Mouse (Mus musculus): ENCODE results near the gene Card10. TPM values are rescaled to one million over a fixed set of nuclear protein-coding genes. Genes with fewer than 3 reads are reported as not detected.

Gene Card10
- polyA plus RNA-seq, 1 experiment from 2014 or later: 3.7 TPM

GRCm38 (mm10) chr15:78754144-78754543 lies 48.7 kb downstream of the Card10 start:
- no peaks in the 10 kb centered on the region for H3K36me3 ChIP-seq (ENCODE audit: control insufficient read depth, insufficient read depth, low read length)
- no peak overlapping the region for H3K4me3 ChIP-seq (ENCODE audit: low read depth, low read length)
- no peak overlapping the region for H3K9ac ChIP-seq (ENCODE audit: low read depth, low read length)
- no peak overlapping the region for H3K27ac ChIP-seq (ENCODE audit: low read depth, low read length)
- H3K4me1 ChIP-seq (ENCODE audit: control insufficient read depth, insufficient read depth, low read length): no peaks in the 10 kb centered on the region; the same call in 1 of the 2 replicates
- no peak for ATAC-seq (replicated peaks; ENCODE audit: insufficient number of reproducible peaks, low FRiP score, low TSS enrichment)
- H3K9me3 ChIP-seq (replicated peaks; ENCODE audit: control insufficient read depth, low read length): no peaks in the 10 kb centered on the region
- H3K4me2 ChIP-seq: no peak overlapping the region
- 66% methylated on average over 5 of the region's 5 CpGs for WGBS (ENCODE audit: insufficient replicate concordance)
- H3K27me3 ChIP-seq (ENCODE audit: control insufficient read depth, insufficient read depth, low read length): peaks cover 8% of the 10 kb centered on the region

GRCm38 (mm10) chr15:78752991-78753390 lies 49.9 kb downstream of the Card10 start:
- Histone ChIP-seq H3K27ac (ENCODE audit: low read depth, low read length) (no peak overlapping the region), H3K27me3 (ENCODE audit: control insufficient read depth, insufficient read depth, low read length) (peaks cover 6% of the 10 kb centered on the region), H3K4me2 (no peak overlapping the region), H3K4me3 (ENCODE audit: low read depth, low read length) (no peak overlapping the region), H3K9ac (ENCODE audit: low read depth, low read length) (no peak overlapping the region), H3K9me3 (replicated peaks; ENCODE audit: control insufficient read depth, low read length) (no peaks in the 10 kb centered on the region), H3K4me1 (ENCODE audit: control insufficient read depth, insufficient read depth, low read length) (no peaks in the 10 kb centered on the region; the same call in 1 of the 2 replicates), H3K36me3 (ENCODE audit: control insufficient read depth, insufficient read depth, low read length) (no peaks in the 10 kb centered on the region)
- ATAC-seq (replicated peaks; ENCODE audit: insufficient number of reproducible peaks, low FRiP score, low TSS enrichment): no peak

GRCm38 (mm10) chr15:78750608-78751350 lies 52.1 kb downstream of the Card10 start:
- H3K27ac ChIP-seq (ENCODE audit: low read depth, low read length): no peak overlapping the region
- H3K36me3 ChIP-seq (ENCODE audit: control insufficient read depth, insufficient read depth, low read length): no peaks in the 10 kb centered on the region
- ATAC-seq (replicated peaks; ENCODE audit: insufficient number of reproducible peaks, low FRiP score, low TSS enrichment): no peak
- H3K9me3 ChIP-seq (replicated peaks; ENCODE audit: control insufficient read depth, low read length): no peaks in the 10 kb centered on the region
- no peak overlapping the region for H3K4me3 ChIP-seq (ENCODE audit: low read depth, low read length)
- H3K4me1 ChIP-seq (ENCODE audit: control insufficient read depth, insufficient read depth, low read length): no peaks in the 10 kb centered on the region
- no peak overlapping the region for H3K9ac ChIP-seq (ENCODE audit: low read depth, low read length)
- 51% methylated on average over 6 of the region's 6 CpGs for WGBS (ENCODE audit: insufficient replicate concordance)
- no peak overlapping the region for H3K4me2 ChIP-seq
- H3K27me3 ChIP-seq (ENCODE audit: control insufficient read depth, insufficient read depth, low read length): no peaks in the 10 kb centered on the region

- H3K4me2 ChIP-seq: no peak overlapping the region
- no peak; the same call in 1 of the 2 replicates for ATAC-seq (replicated peaks; ENCODE audit: insufficient number of reproducible peaks, low FRiP score, low TSS enrichment)
- 39% methylated on average over 5 of the region's 5 CpGs for WGBS (ENCODE audit: insufficient replicate concordance)
- no peak overlapping the region for H3K9ac ChIP-seq (ENCODE audit: low read depth, low read length)
- no peaks in the 10 kb centered on the region for H3K4me1 ChIP-seq (ENCODE audit: control insufficient read depth, insufficient read depth, low read length)
- no peak overlapping the region for H3K27ac ChIP-seq (ENCODE audit: low read depth, low read length)
- no peaks in the 10 kb centered on the region for H3K27me3 ChIP-seq (ENCODE audit: control insufficient read depth, insufficient read depth, low read length)
- H3K9me3 ChIP-seq (replicated peaks; ENCODE audit: control insufficient read depth, low read length): no peaks in the 10 kb centered on the region
- H3K36me3 ChIP-seq (ENCODE audit: control insufficient read depth, insufficient read depth, low read length): no peaks in the 10 kb centered on the region
- no peak overlapping the region for H3K4me3 ChIP-seq (ENCODE audit: low read depth, low read length)
Measured at GRCm38 (mm10) chr15:78749855-78750254, 53.0 kb downstream of the Card10 start.

- Histone ChIP-seq H3K9me3 (replicated peaks; ENCODE audit: control insufficient read depth, low read length) (0 out of 2 replicates have a peak, but pooled peaks cover 3% of the 10 kb centered on the region), H3K4me3 (ENCODE audit: low read depth, low read length) (no peak overlapping the region), H3K27me3 (ENCODE audit: control insufficient read depth, insufficient read depth, low read length) (no peaks in the 10 kb centered on the region), H3K4me2 (no peak overlapping the region), H3K4me1 (ENCODE audit: control insufficient read depth, insufficient read depth, low read length) (no peaks in the 10 kb centered on the region), H3K36me3 (ENCODE audit: control insufficient read depth, insufficient read depth, low read length) (no peaks in the 10 kb centered on the region), H3K9ac (ENCODE audit: low read depth, low read length) (no peak overlapping the region), H3K27ac (ENCODE audit: low read depth, low read length) (no peak overlapping the region)
- 6% methylated on average over 5 of the region's 5 CpGs for WGBS (ENCODE audit: insufficient replicate concordance)
- ATAC-seq (replicated peaks; ENCODE audit: insufficient number of reproducible peaks, low FRiP score, low TSS enrichment): no peak
Measured at GRCm38 (mm10) chr15:78744206-78744605, 58.6 kb downstream of the Card10 start.

DNA sequence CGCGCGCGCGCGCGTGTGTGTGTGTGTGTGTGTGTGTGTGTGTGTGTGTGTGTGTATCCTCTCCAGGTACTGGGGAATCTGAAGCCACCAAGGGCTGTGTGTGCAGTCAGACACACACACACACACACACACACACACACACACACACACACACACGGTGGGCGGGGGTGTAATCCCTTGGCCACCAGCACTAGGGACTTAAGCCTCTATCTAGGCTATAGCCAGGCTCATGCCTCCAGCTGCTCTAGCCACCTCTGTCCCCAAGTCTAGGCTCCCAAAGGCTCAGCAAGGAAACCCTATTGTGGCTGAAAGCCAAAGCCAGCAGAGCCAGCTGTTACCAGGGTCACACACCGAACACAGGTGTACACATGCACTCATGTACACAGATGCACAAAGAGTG lies 60.0 kb downstream of the Card10 start:
- Histone ChIP-seq H3K27me3 (ENCODE audit: control insufficient read depth, insufficient read depth, low read length) (no peaks in the 10 kb centered on the region), H3K9ac (ENCODE audit: low read depth, low read length) (no peak overlapping the region), H3K4me2 (no peak overlapping the region), H3K36me3 (ENCODE audit: control insufficient read depth, insufficient read depth, low read length) (no peaks in the 10 kb centered on the region), H3K4me3 (ENCODE audit: low read depth, low read length) (no peak overlapping the region), H3K4me1 (ENCODE audit: control insufficient read depth, insufficient read depth, low read length) (no peaks in the 10 kb centered on the region), H3K9me3 (replicated peaks; ENCODE audit: control insufficient read depth, low read length) (0 out of 2 replicates have a peak, but pooled peaks cover 3% of the 10 kb centered on the region), H3K27ac (ENCODE audit: low read depth, low read length) (no peak overlapping the region)
- WGBS (ENCODE audit: insufficient replicate concordance): 91% methylated on average over 7 of the region's 10 CpGs
- ATAC-seq (replicated peaks; ENCODE audit: insufficient number of reproducible peaks, low FRiP score, low TSS enrichment): no peak

GRCm38 (mm10) chr15:78740662-78741061 lies 62.2 kb downstream of the Card10 start:
- H3K27me3 ChIP-seq (ENCODE audit: control insufficient read depth, insufficient read depth, low read length): peaks cover 20% of the 10 kb centered on the region
- WGBS (ENCODE audit: insufficient replicate concordance): 56% methylated on average over 12 of the region's 12 CpGs
- no peak for ATAC-seq (replicated peaks; ENCODE audit: insufficient number of reproducible peaks, low FRiP score, low TSS enrichment)

DNA sequence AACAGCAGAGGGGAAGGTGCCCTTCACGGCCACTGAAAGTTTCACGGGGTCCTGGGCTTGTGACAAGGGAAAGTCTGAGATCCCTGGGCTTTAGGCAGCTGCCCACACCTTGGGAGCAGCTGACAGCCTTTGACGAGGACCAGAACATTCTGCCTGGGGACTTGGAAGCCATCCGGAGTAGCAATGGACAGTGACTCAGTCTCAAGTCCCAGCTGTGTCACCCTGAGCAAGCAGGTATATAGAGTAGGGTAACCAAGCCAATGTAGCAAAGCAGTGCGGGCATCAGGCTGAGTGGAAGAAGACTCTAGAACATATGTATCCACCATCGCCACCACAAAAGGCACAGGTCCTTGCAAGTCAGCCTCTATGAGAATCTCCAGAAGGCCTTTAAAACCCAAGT lies 65.7 kb downstream of the Card10 start:
- H3K27me3 ChIP-seq (ENCODE audit: control insufficient read depth, insufficient read depth, low read length): peaks cover 28% of the 10 kb centered on the region
- 49% methylated on average over 6 of the region's 6 CpGs for WGBS (ENCODE audit: insufficient replicate concordance)

More at GRCm38 (mm10) chr15:78740662-78741061, 62.2 kb downstream of the Card10 start:
- Histone ChIP-seq H3K36me3 (ENCODE audit: control insufficient read depth, insufficient read depth, low read length) (no peaks in the 10 kb centered on the region), H3K4me1 (ENCODE audit: control insufficient read depth, insufficient read depth, low read length) (no peaks in the 10 kb centered on the region), H3K4me3 (ENCODE audit: low read depth, low read length) (no peak overlapping the region), H3K9ac (ENCODE audit: low read depth, low read length) (no peak overlapping the region), H3K27ac (ENCODE audit: low read depth, low read length) (no peak overlapping the region), H3K9me3 (replicated peaks; ENCODE audit: control insufficient read depth, low read length) (0 out of 2 replicates have a peak, but pooled peaks cover 3% of the 10 kb centered on the region), H3K4me2 (no peak overlapping the region)

GRCm38 (mm10) chr15:78736681-78737100 lies 66.2 kb downstream of the Card10 start:
- H3K9ac ChIP-seq (ENCODE audit: low read depth, low read length): no peak overlapping the region
- H3K36me3 ChIP-seq (ENCODE audit: control insufficient read depth, insufficient read depth, low read length): no peaks in the 10 kb centered on the region
- H3K27me3 ChIP-seq (ENCODE audit: control insufficient read depth, insufficient read depth, low read length): peaks cover 28% of the 10 kb centered on the region
- WGBS (ENCODE audit: insufficient replicate concordance): 44% methylated on average over 7 of the region's 7 CpGs
- H3K27ac ChIP-seq (ENCODE audit: low read depth, low read length): no peak overlapping the region
- H3K9me3 ChIP-seq (replicated peaks; ENCODE audit: control insufficient read depth, low read length): 0 out of 2 replicates have a peak, but pooled peaks cover 3% of the 10 kb centered on the region
- ATAC-seq (replicated peaks; ENCODE audit: insufficient number of reproducible peaks, low FRiP score, low TSS enrichment): no peak
- no peak overlapping the region for H3K4me3 ChIP-seq (ENCODE audit: low read depth, low read length)
- H3K4me1 ChIP-seq (ENCODE audit: control insufficient read depth, insufficient read depth, low read length): no peaks in the 10 kb centered on the region
- no peak overlapping the region for H3K4me2 ChIP-seq

More for the DNA sequence above, 65.7 kb downstream of the Card10 start:
- Histone ChIP-seq H3K27ac (ENCODE audit: low read depth, low read length) (no peak overlapping the region), H3K4me2 (no peak overlapping the region), H3K4me3 (ENCODE audit: low read depth, low read length) (no peak overlapping the region), H3K9ac (ENCODE audit: low read depth, low read length) (no peak overlapping the region), H3K4me1 (ENCODE audit: control insufficient read depth, insufficient read depth, low read length) (no peaks in the 10 kb centered on the region), H3K36me3 (ENCODE audit: control insufficient read depth, insufficient read depth, low read length) (no peaks in the 10 kb centered on the region), H3K9me3 (replicated peaks; ENCODE audit: control insufficient read depth, low read length) (0 out of 2 replicates have a peak, but pooled peaks cover 3% of the 10 kb centered on the region)
- ATAC-seq (replicated peaks; ENCODE audit: insufficient number of reproducible peaks, low FRiP score, low TSS enrichment): no peak

All from heart, embryonic 11.5 days (tissue).